Mouse (Mus musculus): ENCODE measurements around the gene Rnf114. TPM values are rescaled to one million over a fixed set of nuclear protein-coding genes. Genes with fewer than 3 reads are reported as not detected.

Gene Rnf114
- polyA plus RNA-seq, 1 experiment, result 102 TPM

GRCm38 (mm10) chr2:167471585-167471984, 20.9 kb upstream of the Rnf114 start:
- TF ChIP-seq CTCF (IDR thresholded peaks at IDR 0.05; ENCODE audit: extremely low read depth, insufficient read depth, low read length), result no peak
- TF ChIP-seq POLR2A (IDR thresholded peaks at IDR 0.05; ENCODE audit: extremely low read depth, insufficient read depth, low read length), result no peak
- H3K27ac ChIP-seq (ENCODE audit: insufficient read depth, low read length), result no peak overlapping the region
- no peak overlapping the region for H3K4me3 ChIP-seq (ENCODE audit: insufficient read depth, low read length)
- peaks cover 5% of the 10 kb centered on the region for H3K4me1 ChIP-seq (ENCODE audit: control insufficient read depth, insufficient read depth, low read length)

GRCm38 (mm10) chr2:167474218-167474617, 18.2 kb upstream of the Rnf114 start:
- TF ChIP-seq POLR2A (IDR thresholded peaks at IDR 0.05; ENCODE audit: extremely low read depth, insufficient read depth, low read length) (no peak), CTCF (IDR thresholded peaks at IDR 0.05; ENCODE audit: extremely low read depth, insufficient read depth, low read length) (no peak)
- H3K27ac ChIP-seq (ENCODE audit: insufficient read depth, low read length), result no peak overlapping the region
- H3K4me3 ChIP-seq (ENCODE audit: insufficient read depth, low read length), result no peak overlapping the region
- H3K4me1 ChIP-seq (ENCODE audit: control insufficient read depth, insufficient read depth, low read length), result peaks cover 7% of the 10 kb centered on the region

DNA sequence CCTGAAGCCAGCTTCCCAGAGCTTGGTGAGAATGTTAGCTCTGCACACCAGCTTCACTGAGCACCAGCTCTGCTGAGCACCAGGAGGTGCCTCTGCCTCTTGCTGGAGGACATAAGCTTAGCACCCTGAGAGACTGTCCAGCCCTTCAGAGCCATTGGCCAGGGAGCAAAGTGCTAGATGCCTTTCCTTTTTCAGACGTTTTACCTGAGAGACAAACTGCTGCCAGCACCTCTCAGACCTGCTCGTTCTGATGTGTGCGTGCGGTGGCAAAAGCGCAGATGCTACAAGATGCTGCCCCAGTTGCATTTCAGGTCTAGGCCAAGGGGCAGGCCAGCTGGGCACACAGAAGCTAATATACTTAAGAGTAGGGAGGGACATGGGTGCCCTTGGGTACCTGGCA, 16.8 kb upstream of the Rnf114 start:
- peaks cover 7% of the 10 kb centered on the region for H3K4me1 ChIP-seq (ENCODE audit: control insufficient read depth, insufficient read depth, low read length)
- H3K4me3 ChIP-seq (ENCODE audit: insufficient read depth, low read length), result no peak overlapping the region
- TF ChIP-seq CTCF (IDR thresholded peaks at IDR 0.05; ENCODE audit: extremely low read depth, insufficient read depth, low read length) (no peak), POLR2A (IDR thresholded peaks at IDR 0.05; ENCODE audit: extremely low read depth, insufficient read depth, low read length) (no peak)
- H3K27ac ChIP-seq (ENCODE audit: insufficient read depth, low read length), result 0 out of 2 replicates have a peak overlapping the region, but pooled peaks have one; percentile 14

GRCm38 (mm10) chr2:167476200-167476688, 16.2 kb upstream of the Rnf114 start:
- Histone ChIP-seq H3K4me3 (ENCODE audit: insufficient read depth, low read length) (no peak overlapping the region), H3K27ac (ENCODE audit: insufficient read depth, low read length) (peak overlapping the region; percentile 14), H3K4me1 (ENCODE audit: control insufficient read depth, insufficient read depth, low read length) (peaks cover 7% of the 10 kb centered on the region)
- TF ChIP-seq CTCF (IDR thresholded peaks at IDR 0.05; ENCODE audit: extremely low read depth, insufficient read depth, low read length) (0 out of 2 replicates have a peak, but pooled peaks have one; percentile 1), POLR2A (IDR thresholded peaks at IDR 0.05; ENCODE audit: extremely low read depth, insufficient read depth, low read length) (no peak; the same call in 1 of the 2 replicates)

GRCm38 (mm10) chr2:167476762-167477161, 15.7 kb upstream of the Rnf114 start:
- H3K27ac ChIP-seq (ENCODE audit: insufficient read depth, low read length), result peak overlapping the region; percentile 14
- peaks cover 7% of the 10 kb centered on the region for H3K4me1 ChIP-seq (ENCODE audit: control insufficient read depth, insufficient read depth, low read length)
- no peak overlapping the region for H3K4me3 ChIP-seq (ENCODE audit: insufficient read depth, low read length)
- TF ChIP-seq CTCF (IDR thresholded peaks at IDR 0.05; ENCODE audit: extremely low read depth, insufficient read depth, low read length) (no peak), POLR2A (IDR thresholded peaks at IDR 0.05; ENCODE audit: extremely low read depth, insufficient read depth, low read length) (no peak)

DNA sequence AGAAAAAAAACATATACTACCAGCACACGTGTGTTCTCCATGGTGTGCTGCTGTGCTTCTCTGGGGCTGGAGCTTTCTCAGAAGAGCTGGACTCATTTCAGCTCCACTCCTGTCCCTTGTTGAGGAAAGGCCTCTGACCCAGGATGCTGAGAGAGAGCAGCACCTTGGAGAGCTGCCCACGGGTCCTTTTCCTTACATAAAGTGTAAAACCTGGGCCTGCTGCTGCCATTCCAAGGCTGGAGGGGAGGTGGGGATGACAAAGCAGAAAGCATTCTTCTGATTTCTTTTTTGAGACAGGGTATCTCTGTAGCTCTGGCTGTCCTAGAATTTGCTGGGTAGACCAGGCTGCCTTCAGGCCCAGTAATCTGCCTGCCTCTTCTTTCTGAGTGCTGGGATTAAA, 14.3 kb upstream of the Rnf114 start:
- H3K27ac ChIP-seq (ENCODE audit: insufficient read depth, low read length), result no peak overlapping the region
- no peak for TF ChIP-seq POLR2A (IDR thresholded peaks at IDR 0.05; ENCODE audit: extremely low read depth, insufficient read depth, low read length)
- TF ChIP-seq CTCF (IDR thresholded peaks at IDR 0.05; ENCODE audit: extremely low read depth, insufficient read depth, low read length), result no peak
- peaks cover 7% of the 10 kb centered on the region for H3K4me1 ChIP-seq (ENCODE audit: control insufficient read depth, insufficient read depth, low read length)
- no peak overlapping the region for H3K4me3 ChIP-seq (ENCODE audit: insufficient read depth, low read length)

DNA sequence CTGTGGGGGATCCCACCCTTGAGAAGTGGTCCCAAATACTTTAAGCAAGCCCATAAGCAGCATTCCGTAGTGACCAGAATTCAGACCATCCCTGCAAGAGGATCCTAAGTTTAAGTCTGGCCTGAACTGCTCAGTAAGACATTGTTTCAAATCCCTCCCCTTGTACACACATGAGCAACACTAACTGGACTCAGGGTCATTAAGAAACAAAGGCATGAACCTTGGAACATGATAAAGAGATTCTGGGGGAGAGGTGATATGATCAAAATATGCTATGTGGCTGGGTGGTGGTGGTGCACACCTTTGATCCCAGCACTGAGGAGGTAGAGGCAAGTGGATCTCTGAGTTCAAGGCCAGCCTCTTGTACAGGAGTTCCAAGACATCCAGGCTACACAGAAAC, 12.9 kb upstream of the Rnf114 start:
- Histone ChIP-seq H3K4me3 (ENCODE audit: insufficient read depth, low read length) (no peak overlapping the region), H3K4me1 (ENCODE audit: control insufficient read depth, insufficient read depth, low read length) (peaks cover 7% of the 10 kb centered on the region), H3K27ac (ENCODE audit: insufficient read depth, low read length) (no peak overlapping the region)
- TF ChIP-seq CTCF (IDR thresholded peaks at IDR 0.05; ENCODE audit: extremely low read depth, insufficient read depth, low read length) (no peak), POLR2A (IDR thresholded peaks at IDR 0.05; ENCODE audit: extremely low read depth, insufficient read depth, low read length) (no peak)

DNA sequence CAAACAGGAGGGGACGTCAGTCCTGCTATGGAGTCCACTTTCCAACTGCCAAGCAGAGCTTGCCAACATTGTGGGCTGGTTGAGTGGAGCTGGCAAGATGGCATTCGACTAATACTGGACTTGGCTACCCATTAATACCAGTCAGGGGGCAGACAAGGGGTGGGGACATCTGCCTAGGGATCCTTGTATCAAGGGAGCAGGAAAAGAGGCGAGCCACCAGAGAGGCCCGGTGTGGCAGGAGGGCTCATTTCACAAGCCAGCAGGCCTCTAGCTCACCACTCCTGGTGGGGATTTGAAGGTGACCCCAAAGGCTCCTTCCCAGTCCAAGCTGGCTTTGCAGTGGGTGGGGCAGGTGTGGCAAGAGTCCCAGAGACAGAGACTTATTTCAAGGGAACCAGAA, 9.8 kb upstream of the Rnf114 start:
- H3K4me3 ChIP-seq (ENCODE audit: insufficient read depth, low read length), result no peak overlapping the region
- H3K4me1 ChIP-seq (ENCODE audit: control insufficient read depth, insufficient read depth, low read length), result peaks cover 16% of the 10 kb centered on the region
- H3K27ac ChIP-seq (ENCODE audit: insufficient read depth, low read length), result no peak overlapping the region
- TF ChIP-seq CTCF (IDR thresholded peaks at IDR 0.05; ENCODE audit: extremely low read depth, insufficient read depth, low read length) (no peak), POLR2A (IDR thresholded peaks at IDR 0.05; ENCODE audit: extremely low read depth, insufficient read depth, low read length) (no peak)

- H3K27ac ChIP-seq (ENCODE audit: insufficient read depth, low read length), result no peak overlapping the region
- no peak for TF ChIP-seq POLR2A (IDR thresholded peaks at IDR 0.05; ENCODE audit: extremely low read depth, insufficient read depth, low read length)
- no peak for TF ChIP-seq CTCF (IDR thresholded peaks at IDR 0.05; ENCODE audit: extremely low read depth, insufficient read depth, low read length)
- no peak overlapping the region for H3K4me3 ChIP-seq (ENCODE audit: insufficient read depth, low read length)
- H3K4me1 ChIP-seq (ENCODE audit: control insufficient read depth, insufficient read depth, low read length), result peaks cover 16% of the 10 kb centered on the region
Measured at GRCm38 (mm10) chr2:167483081-167483826, 9.2 kb upstream of the Rnf114 start.

GRCm38 (mm10) chr2:167483827-167484410, 8.5 kb upstream of the Rnf114 start:
- H3K4me3 ChIP-seq (ENCODE audit: insufficient read depth, low read length), result no peak overlapping the region
- peaks cover 18% of the 10 kb centered on the region for H3K4me1 ChIP-seq (ENCODE audit: control insufficient read depth, insufficient read depth, low read length)
- TF ChIP-seq POLR2A (IDR thresholded peaks at IDR 0.05; ENCODE audit: extremely low read depth, insufficient read depth, low read length) (no peak), CTCF (IDR thresholded peaks at IDR 0.05; ENCODE audit: extremely low read depth, insufficient read depth, low read length) (no peak)
- no peak overlapping the region for H3K27ac ChIP-seq (ENCODE audit: insufficient read depth, low read length)

Data from cortical plate, adult 2 months (tissue).